Mouse (Mus musculus): Measurements from ENCODE around the gene Rep15.

The Rep15 gene

GRCm38 (mm10) chr6:147032303-147032925, at the start of gene Rep15:
Gene Rep15, plus strand, starts transcription at chr6:147032584.
- in situ Hi-C loops (cut with MboI; ENCODE audit: unreplicated experiment in 2 of 2), result no loop called here

DNA sequence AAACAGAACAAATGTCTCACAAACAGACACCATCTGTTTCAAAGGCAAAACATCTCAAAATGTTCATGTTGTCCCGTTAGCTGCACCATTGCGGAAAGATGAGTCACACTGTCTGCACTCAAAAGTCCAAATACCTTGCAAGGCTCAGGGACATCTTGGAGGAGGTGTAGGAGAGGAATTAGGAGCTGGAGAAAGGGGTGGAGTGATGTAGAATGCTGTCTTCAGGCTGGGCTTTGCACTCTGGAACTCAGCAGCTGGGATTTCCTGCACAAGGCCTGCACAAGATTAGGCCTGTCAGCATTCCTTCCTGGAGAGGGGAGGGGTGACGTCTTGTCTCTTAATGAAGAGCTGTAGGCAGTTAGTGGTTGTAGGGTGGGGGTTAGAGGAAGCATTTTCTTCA, 47.8 kb upstream of the Rep15 start:
- in situ Hi-C loops (cut with MboI; ENCODE audit: unreplicated experiment in 2 of 2), result no loop called here

- in situ Hi-C loops (cut with MboI; ENCODE audit: unreplicated experiment in 2 of 2), result loop anchor here (5.0 to 10.0 kb wide), 6 partner anchors 162 to 609 kb away; no protein-coding TSS in a partner anchor
These were observed 38.1 kb upstream of the Rep15 start for GRCm38 (mm10) chr6:146994236-146994635.

DNA sequence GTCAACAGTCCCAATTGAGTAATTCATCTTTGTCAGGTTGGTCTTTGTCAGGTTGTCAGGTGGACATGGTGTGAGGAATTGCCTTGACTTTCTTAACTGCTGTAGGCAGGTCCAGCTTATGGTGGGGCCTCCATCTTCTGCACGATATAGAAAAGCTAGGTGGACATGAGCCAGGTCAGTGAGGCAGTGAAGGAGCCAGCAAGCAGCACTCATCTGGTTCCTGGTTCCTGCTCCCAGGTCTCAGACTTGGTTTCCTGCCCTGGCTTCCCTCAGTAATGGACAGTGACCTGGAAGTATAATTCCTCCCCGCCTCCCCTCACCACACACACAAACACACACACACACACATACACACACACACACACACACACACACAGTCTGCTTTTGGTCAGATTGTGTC, 37.0 kb upstream of the Rep15 start:
- in situ Hi-C loops (cut with MboI; ENCODE audit: unreplicated experiment in 2 of 2), result loop anchor here (10.0 kb wide), 3 partner anchors 241 to 611 kb away; no protein-coding TSS in a partner anchor

DNA sequence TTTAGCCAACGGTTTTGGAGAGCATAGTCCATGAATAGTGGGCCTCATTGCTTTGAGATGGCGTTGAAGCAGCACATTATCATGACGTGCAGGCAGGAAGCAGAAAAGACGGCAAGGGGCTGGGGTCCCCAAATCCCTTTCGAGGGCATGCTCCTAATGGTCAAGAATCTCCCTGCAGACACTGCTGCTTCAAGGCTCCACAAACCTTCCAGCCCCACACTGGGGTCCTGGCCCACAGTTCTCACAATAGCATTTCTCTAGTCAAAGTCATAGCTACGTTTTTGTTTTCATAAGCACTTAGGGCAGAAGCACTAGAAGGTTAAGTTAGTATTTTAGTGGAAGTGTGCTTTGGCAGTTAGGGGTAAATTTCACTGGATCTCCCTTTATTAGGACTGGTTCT, 36.5 kb upstream of the Rep15 start:
- in situ Hi-C loops (cut with MboI; ENCODE audit: unreplicated experiment in 2 of 2), result loop anchor here (10.0 kb wide), 3 partner anchors 241 to 611 kb away; no protein-coding TSS in a partner anchor

- in situ Hi-C loops (cut with MboI; ENCODE audit: unreplicated experiment in 2 of 2), result loop anchor here (10.0 kb wide), 3 partner anchors 242 to 612 kb away; no protein-coding TSS in a partner anchor
These were observed 35.4 kb upstream of the Rep15 start for GRCm38 (mm10) chr6:146997006-146997405.

- in situ Hi-C loops (cut with MboI; ENCODE audit: unreplicated experiment in 2 of 2), result loop anchor here (10.0 kb wide), 3 partner anchors 244 to 614 kb away; no protein-coding TSS in a partner anchor
These were observed 33.7 kb upstream of the Rep15 start for GRCm38 (mm10) chr6:146998710-146999109.

DNA sequence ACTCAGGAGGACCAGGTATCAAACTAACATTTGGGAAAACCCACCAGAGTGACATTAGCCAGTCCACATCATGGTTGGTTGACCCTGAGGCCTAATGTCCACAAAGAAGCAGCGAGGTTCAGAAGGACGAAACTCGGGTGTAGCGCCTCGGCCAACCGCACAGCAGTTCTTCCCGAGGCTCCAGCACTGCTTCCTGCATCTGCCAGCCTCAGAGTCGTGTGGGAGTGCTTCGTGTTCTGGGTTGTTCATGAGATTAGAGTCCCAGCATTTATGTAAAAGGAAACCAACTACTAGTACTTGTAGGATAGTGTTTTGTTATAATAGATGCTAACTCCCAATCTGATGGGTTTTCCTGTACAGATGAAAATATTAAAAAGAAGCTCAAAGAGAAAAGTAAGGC, 33.1 kb upstream of the Rep15 start:
- in situ Hi-C loops (cut with MboI; ENCODE audit: unreplicated experiment in 2 of 2), result loop anchor here (10.0 kb wide), 3 partner anchors 245 to 615 kb away; no protein-coding TSS in a partner anchor

- in situ Hi-C loops (cut with MboI; ENCODE audit: unreplicated experiment in 2 of 2), result loop anchor here (10.0 to 25.0 kb wide), 7 partner anchors 245 to 1915 kb away; no protein-coding TSS in a partner anchor
These were observed 32.6 kb upstream of the Rep15 start for GRCm38 (mm10) chr6:146999755-147000154.

DNA sequence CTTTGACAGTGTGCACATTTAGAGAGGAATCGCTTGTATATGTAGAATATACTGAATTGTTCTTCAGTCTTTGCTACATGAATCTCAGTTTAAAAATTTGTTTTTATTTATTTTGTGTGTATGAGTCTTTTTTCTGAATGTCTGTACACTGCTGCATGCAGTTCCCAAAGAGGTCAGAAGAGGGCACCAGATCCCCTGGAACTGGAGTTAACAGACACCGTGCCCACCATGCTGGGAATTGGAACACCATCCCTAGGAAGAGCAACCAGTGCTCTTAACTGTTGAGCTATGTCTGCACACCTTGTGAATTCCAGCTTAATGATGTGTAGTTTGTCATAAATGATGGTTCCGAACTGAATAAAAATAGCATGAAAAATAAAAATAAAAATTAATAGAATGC, 24.2 kb upstream of the Rep15 start:
- in situ Hi-C loops (cut with MboI; ENCODE audit: unreplicated experiment in 2 of 2), result loop anchor here (10.0 to 25.0 kb wide), 4 partner anchors 804 to 1907 kb away; no protein-coding TSS in a partner anchor

GRCm38 (mm10) chr6:147010358-147010757, 22.0 kb upstream of the Rep15 start:
- in situ Hi-C loops (cut with MboI; ENCODE audit: unreplicated experiment in 2 of 2), result loop anchor here (5.0 to 25.0 kb wide), 6 partner anchors 92 to 1902 kb away; no protein-coding TSS in a partner anchor

DNA sequence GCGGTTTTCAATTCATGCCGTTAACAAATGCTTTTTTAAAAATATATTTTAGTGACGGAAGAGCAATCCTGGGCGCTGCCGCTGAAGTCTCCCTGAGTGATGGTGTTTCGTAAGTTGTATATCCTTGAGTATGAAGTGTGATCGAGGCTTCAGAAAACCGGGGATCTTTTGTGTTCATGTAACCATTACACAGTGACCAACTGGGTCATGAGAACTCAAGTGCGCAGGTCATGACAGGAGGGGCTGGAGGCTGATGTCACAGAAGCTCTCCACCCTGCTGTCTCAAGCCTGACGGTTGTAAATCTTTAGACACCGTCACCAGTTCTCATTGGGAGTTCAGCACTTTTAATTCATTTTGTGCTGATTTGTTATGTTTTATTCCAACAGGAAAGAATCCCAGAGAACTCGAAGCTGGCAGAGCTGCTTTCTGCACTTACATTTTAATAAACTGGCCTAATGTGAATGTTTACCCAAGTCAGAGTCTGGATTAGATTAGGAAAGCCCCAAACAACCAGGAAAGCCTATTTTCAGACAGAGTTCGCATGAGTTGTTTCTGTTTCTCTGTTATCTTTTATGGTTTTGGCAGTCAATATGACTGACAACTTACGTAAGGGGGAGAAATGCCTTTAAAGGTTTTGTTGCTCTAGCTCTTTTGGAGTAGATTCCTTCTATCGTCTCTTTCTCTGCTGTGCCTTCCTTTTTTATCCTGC, 21.4 kb upstream of the Rep15 start:
- in situ Hi-C loops (cut with MboI; ENCODE audit: unreplicated experiment in 2 of 2), result loop anchor here (5.0 to 25.0 kb wide), 6 partner anchors 91 to 1901 kb away; no protein-coding TSS in a partner anchor

GRCm38 (mm10) chr6:147011555-147011954, 20.8 kb upstream of the Rep15 start:
- in situ Hi-C loops (cut with MboI; ENCODE audit: unreplicated experiment in 2 of 2), result loop anchor here (5.0 to 25.0 kb wide), 6 partner anchors 91 to 1901 kb away; no protein-coding TSS in a partner anchor

GRCm38 (mm10) chr6:147011977-147012376, 20.4 kb upstream of the Rep15 start:
- in situ Hi-C loops (cut with MboI; ENCODE audit: unreplicated experiment in 2 of 2), result loop anchor here (5.0 to 25.0 kb wide), 6 partner anchors 90 to 1900 kb away; no protein-coding TSS in a partner anchor

DNA sequence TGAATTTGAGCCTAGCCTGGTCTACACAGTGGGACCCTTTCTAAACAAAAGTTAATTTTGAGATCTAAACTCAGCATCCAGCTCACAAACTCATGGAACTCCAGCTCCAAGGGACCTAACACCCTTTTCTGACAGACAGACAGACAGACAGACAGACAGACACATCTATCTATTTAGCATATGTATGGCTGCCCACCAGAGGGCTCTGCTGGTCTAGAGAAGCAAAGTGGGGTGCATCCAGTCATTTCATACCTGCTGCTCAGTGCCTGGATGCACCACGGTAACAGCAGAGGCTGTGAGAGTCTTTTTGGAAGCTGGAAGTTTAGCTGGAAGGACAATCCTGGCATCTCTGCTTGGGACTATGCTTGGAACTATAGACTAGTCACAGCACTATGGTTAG, 18.8 kb upstream of the Rep15 start:
- in situ Hi-C loops (cut with MboI; ENCODE audit: unreplicated experiment in 2 of 2), result loop anchor here (5.0 to 25.0 kb wide), 6 partner anchors 89 to 1899 kb away; no protein-coding TSS in a partner anchor

DNA sequence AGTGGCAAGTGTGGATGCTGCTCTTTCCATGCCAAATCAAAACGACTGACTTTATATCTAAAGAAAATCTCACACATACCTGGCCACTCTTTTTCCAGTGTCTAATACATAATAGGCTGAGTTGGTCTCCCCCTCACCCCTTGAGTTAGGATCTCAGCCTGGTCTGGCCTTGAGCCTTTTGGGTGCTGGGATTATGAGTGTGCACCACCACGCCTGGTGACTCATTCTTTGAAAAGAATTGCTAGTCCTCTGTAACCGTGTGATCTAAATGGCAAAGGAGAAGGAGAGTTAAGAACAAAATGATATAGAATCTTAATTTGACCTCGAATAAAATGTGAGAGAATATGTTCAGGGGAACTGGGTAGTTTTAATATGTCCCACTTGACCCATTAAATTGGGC, 14.5 kb upstream of the Rep15 start:
- in situ Hi-C loops (cut with MboI; ENCODE audit: unreplicated experiment in 2 of 2), result loop anchor here (25.0 kb wide), 2 partner anchors 794 to 1894 kb away; no protein-coding TSS in a partner anchor

- in situ Hi-C loops (cut with MboI; ENCODE audit: unreplicated experiment in 2 of 2), result loop anchor here (25.0 kb wide), 2 partner anchors 794 to 1894 kb away; no protein-coding TSS in a partner anchor
These were observed 14.0 kb upstream of the Rep15 start for GRCm38 (mm10) chr6:147018364-147018763.

GRCm38 (mm10) chr6:147021181-147021580, 11.2 kb upstream of the Rep15 start:
- in situ Hi-C loops (cut with MboI; ENCODE audit: unreplicated experiment in 2 of 2), result loop anchor here (25.0 kb wide), 2 partner anchors 791 to 1891 kb away; no protein-coding TSS in a partner anchor

GRCm38 (mm10) chr6:147022375-147023132, 9.8 kb upstream of the Rep15 start:
- in situ Hi-C loops (cut with MboI; ENCODE audit: unreplicated experiment in 2 of 2), result loop anchor here (25.0 kb wide), 2 partner anchors 790 to 1890 kb away; no protein-coding TSS in a partner anchor

DNA sequence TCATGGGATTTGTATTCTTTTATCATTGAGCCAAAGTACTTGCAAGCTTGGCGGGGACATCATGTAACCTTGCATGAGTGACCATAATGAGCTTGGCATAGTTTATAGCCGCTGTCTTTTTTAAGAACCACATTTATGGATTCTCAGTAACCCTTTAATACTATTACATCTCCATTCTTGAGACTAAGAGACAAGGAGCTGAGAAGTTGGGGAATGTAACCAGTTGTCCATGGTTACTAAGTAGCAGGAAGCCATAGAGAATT, 9.3 kb upstream of the Rep15 start:
- in situ Hi-C loops (cut with MboI; ENCODE audit: unreplicated experiment in 2 of 2), result loop anchor here (25.0 kb wide), 2 partner anchors 789 to 1889 kb away; no protein-coding TSS in a partner anchor

All from v-Abl transformed pro-B cells (cell line).